8 mouse cellular contexts compared by ENCODE assay signal in genomic region chr17:94749466-94750135, GRCm38 (mm10). TPM values are rescaled to one million over a fixed set of nuclear protein-coding genes. Genes with fewer than 3 reads are reported as not detected.
DNase-seq lines count a peak whose midpoint lies in the region; ATAC-seq and TF ChIP-seq lines count a peak whose summit lies in the region.

Gene Mettl4, minus strand, starts transcription at chr17:94750019.

- peaks cover 23% of the 10 kb centered on the region for H3K4me1 ChIP-seq in hindbrain, embryonic 10.5 days (replicated peaks)
- H3K4me1 ChIP-seq in lung, postnatal 0 days (ENCODE audit: insufficient read depth, low read depth, low read length): 0 out of 2 replicates have a peak, but pooled peaks cover 5% of the 10 kb centered on the region

- under 1% methylated on average over 56 of the region's 56 CpGs for WGBS in hindbrain, embryonic 10.5 days
- WGBS in lung, postnatal 0 days: under 1% methylated on average over 56 of the region's 56 CpGs

- H3K4me3 ChIP-seq in hindbrain, embryonic 10.5 days: peak within 1 kb of the TSS; percentile 72
- peak within 1 kb of the TSS; percentile 62 for H3K4me3 ChIP-seq in lung, postnatal 0 days (ENCODE audit: low read depth, low read length)

- peak; percentile 91 for DNase-seq in MN1 (ENCODE audit: low spot score)
- DNase-seq in cerebellum, adult 9-10 months: peak; percentile 93
- DNase-seq in hindbrain, embryonic 10.5 days (ENCODE audit: low spot score): peak; percentile 95
- peak; percentile 96 for DNase-seq in layer of hippocampus, adult 9-11 months
- DNase-seq in lung, postnatal 0 days (ENCODE audit: low spot score): peak; percentile 98
- peak; percentile 86 for DNase-seq in ovary, postnatal 14 days (ENCODE audit: low spot score)
- peak; percentile 88 for DNase-seq in thymus, postnatal 14 days

- TF ChIP-seq EP300 in lung, postnatal 0 days (IDR thresholded peaks at IDR 0.05): no peak

- peak within 1 kb of the TSS; percentile 76 for H3K4me2 ChIP-seq in lung, postnatal 0 days (replicated peaks; ENCODE audit: low read depth, low read length)

- 0 out of 2 replicates have a peak, but pooled peaks have one; percentile 26 for TF ChIP-seq CTCF in lung, postnatal 0 days (IDR thresholded peaks at IDR 0.05)

- H3K27me3 ChIP-seq in hindbrain, embryonic 10.5 days (ENCODE audit: insufficient read depth, poor library complexity, severe bottlenecking): no peaks in the 10 kb centered on the region
- no peaks in the 10 kb centered on the region for H3K27me3 ChIP-seq in lung, postnatal 0 days (replicated peaks; ENCODE audit: insufficient read depth, low read length)

- ATAC-seq in frontal cortex, adult (ENCODE audit: low TSS enrichment): peak; percentile 98
- ATAC-seq in lung, postnatal 0 days: peak; percentile 99

- H3K9me3 ChIP-seq in hindbrain, embryonic 10.5 days: no peaks in the 10 kb centered on the region
- H3K9me3 ChIP-seq in lung, postnatal 0 days (ENCODE audit: low read length): no peaks in the 10 kb centered on the region

- H3K9ac ChIP-seq in lung, postnatal 0 days (replicated peaks; ENCODE audit: low read depth): peak within 1 kb of the TSS; percentile 72

- peaks cover 13% of the 10 kb centered on the region for H3K36me3 ChIP-seq in hindbrain, embryonic 10.5 days
- no peaks in the 10 kb centered on the region for H3K36me3 ChIP-seq in lung, postnatal 0 days (ENCODE audit: insufficient read depth, low read length)

- peak within 1 kb of the TSS; percentile 94 for H3K27ac ChIP-seq in hindbrain, embryonic 10.5 days
- H3K27ac ChIP-seq in lung, postnatal 0 days (ENCODE audit: low read length): peak within 1 kb of the TSS; percentile 93

RNA-seq across cellular contexts. Expression of gene Mettl4, which starts in this region (rescaled TPM):
- 23.9 and 24.6 TPM in 2 replicates for polyA plus RNA-seq in hindbrain, embryonic 10.5 days (2016; fragmentation: Nextera tagmentation; extraction: Ambion mirVana)
- 7.4 and 10.0 TPM in 2 replicates for polyA plus RNA-seq in lung, postnatal 0 days (2015; fragmentation: Nextera tagmentation; extraction: Ambion mirVana)

Comparison
In these comparisons a context has a peak if more than half of its experiments do, and no peak if none do; other contexts are left out.
1. Peak in every context shown above with its lines: DNase-seq, ATAC-seq, H3K4me3 ChIP-seq and H3K27ac ChIP-seq.